Mouse (Mus musculus): ENCODE measurements around the gene Pcnt. TPM values are rescaled to one million over a fixed set of nuclear protein-coding genes. Genes with fewer than 3 reads are reported as not detected.

Pcnt gene
- total RNA-seq, 2 experiments from 2014 or later = 49.1 to 55.2 TPM

GRCm38 (mm10) chr10:76408520-76408919 lies 34.1 kb downstream of the Pcnt start:
- no peak for DNase-seq

GRCm38 (mm10) chr10:76392596-76392995 lies 50.0 kb downstream of the Pcnt start:
- peak; percentile 67 for DNase-seq

- no peak for DNase-seq
Measured at GRCm38 (mm10) chr10:76391786-76392185, 50.8 kb downstream of the Pcnt start.

GRCm38 (mm10) chr10:76391166-76391565 lies 51.4 kb downstream of the Pcnt start:
- no peak for DNase-seq

GRCm38 (mm10) chr10:76374981-76375380 lies 67.6 kb downstream of the Pcnt start:
- DNase-seq = no peak

GRCm38 (mm10) chr10:76371736-76372135 lies 70.8 kb downstream of the Pcnt start:
- DNase-seq = no peak

GRCm38 (mm10) chr10:76368766-76369165 lies 73.8 kb downstream of the Pcnt start:
- DNase-seq = no peak

GRCm38 (mm10) chr10:76363233-76363632 lies 79.4 kb downstream of the Pcnt start:
- no peak for DNase-seq

GRCm38 (mm10) chr10:76358468-76358867 lies 84.1 kb downstream of the Pcnt start:
- DNase-seq = no peak

- DNase-seq = peak; percentile 53
Measured at GRCm38 (mm10) chr10:76357286-76357875, 85.2 kb downstream of the Pcnt start.

- DNase-seq = no peak
Measured at GRCm38 (mm10) chr10:76354974-76355373, 87.6 kb downstream of the Pcnt start.

- DNase-seq = no peak
Measured at GRCm38 (mm10) chr10:76353986-76354385, 88.6 kb downstream of the Pcnt start.

- DNase-seq = no peak
Measured at GRCm38 (mm10) chr10:76351953-76352352, 90.6 kb downstream of the Pcnt start.

- no peak for DNase-seq
Measured at GRCm38 (mm10) chr10:76346589-76346988, 96.0 kb downstream of the Pcnt start.

- no peak for DNase-seq
Measured at GRCm38 (mm10) chr10:76346043-76346491, 96.5 kb downstream of the Pcnt start.

- DNase-seq = no peak
Measured at GRCm38 (mm10) chr10:76345540-76345902, 97.1 kb downstream of the Pcnt start.

- peak; percentile 93 for DNase-seq
Measured at GRCm38 (mm10) chr10:76344711-76345539, 97.7 kb downstream of the Pcnt start, which contains the start of gene Dip2a. TSS of gene Dip2a (minus strand) at chr10:76345291.

- DNase-seq = no peak
Measured at GRCm38 (mm10) chr10:76334350-76334749, 108.2 kb downstream of the Pcnt start.

- no peak for DNase-seq
Measured at GRCm38 (mm10) chr10:76332040-76332439, 110.5 kb downstream of the Pcnt start.

- no peak for DNase-seq
Measured at GRCm38 (mm10) chr10:76329093-76329492, 113.5 kb downstream of the Pcnt start.

GRCm38 (mm10) chr10:76328574-76328973 lies 114.0 kb downstream of the Pcnt start:
- no peak for DNase-seq

GRCm38 (mm10) chr10:76326304-76327006 lies 116.1 kb downstream of the Pcnt start:
- no peak for DNase-seq

GRCm38 (mm10) chr10:76317623-76318022 lies 125.0 kb downstream of the Pcnt start:
- no peak for DNase-seq

Measured in gastrocnemius, postnatal 25 days (tissue).